Mouse (Mus musculus) ES-Bruce4 (cell line): Measurements from ENCODE around the gene Rbm47. TPM values are rescaled to one million over a fixed set of nuclear protein-coding genes. Genes with fewer than 3 reads are reported as not detected.

Experiments used
- H3K27ac ChIP-seq: 2 replicates; pipeline ENCODE4 v1.5.1; 2012; ENCODE audit warnings: low read length, inconsistent platforms; ENCODE audit not compliant: insufficient read depth
- H3K27me3 ChIP-seq: 2 replicates; pipeline ENCODE4 v1.6.1; 2012; ENCODE audit warnings: mild to moderate bottlenecking, low read length, inconsistent platforms; ENCODE audit not compliant: control insufficient read depth, poor library complexity, insufficient read depth, severe bottlenecking
- H3K36me3 ChIP-seq: 2 replicates; pipeline ENCODE4 v1.6.1; 2012; ENCODE audit warnings: inconsistent platforms, mild to moderate bottlenecking, low read length, moderate library complexity; ENCODE audit not compliant: control insufficient read depth, poor library complexity, insufficient read depth, severe bottlenecking
- H3K4me1 ChIP-seq: one replicate; pipeline ENCODE4 v1.8.1; 2011; ENCODE audit warnings: low read length; ENCODE audit not compliant: control insufficient read depth, insufficient read depth
- H3K4me3 ChIP-seq: 2 replicates; pipeline ENCODE4 v1.5.1; 2011; ENCODE audit warnings: low read depth, mild to moderate bottlenecking, low read length
- H3K9ac ChIP-seq: 2 replicates; pipeline ENCODE4 v1.6.1; 2012; ENCODE audit warnings: low read depth, mild to moderate bottlenecking, inconsistent platforms; ENCODE audit not compliant: poor library complexity, severe bottlenecking
- H3K9me3 ChIP-seq: replicated peaks from 2 replicates; pipeline ENCODE4 v1.6.1; 2012; ENCODE audit warnings: mild to moderate bottlenecking, low read length, inconsistent platforms; ENCODE audit not compliant: control insufficient read depth, poor library complexity, insufficient read depth, severe bottlenecking
- CTCF ChIP-seq: IDR thresholded peaks from one replicate; pipeline ENCODE4 v1.8.1; 2011; ENCODE audit warnings: low read depth, low read length
- EP300 ChIP-seq: IDR thresholded peaks from 2 replicates; pipeline ENCODE4 v1.6.1; 2011; ENCODE audit warnings: low read depth, low read length; ENCODE audit not compliant: insufficient read depth
- POLR2A ChIP-seq: IDR thresholded peaks from one replicate; pipeline ENCODE4 v1.8.1; 2011; ENCODE audit warnings: low read length; ENCODE audit not compliant: insufficient read depth
- polyA plus RNA-seq: library from polyadenylated mRNA; stranded (reverse); fragments of >200 nt; gene quantifications from 2 replicates; pipeline ENCODE4 v1.2.4, GENCODE M21; 2011; ENCODE audit warnings: low read depth; ENCODE audit not compliant: missing spikeins, insufficient read depth, insufficient read length

Gene Rbm47
- 82.8 and 88.1 TPM in 2 replicates for polyA plus RNA-seq

DNA sequence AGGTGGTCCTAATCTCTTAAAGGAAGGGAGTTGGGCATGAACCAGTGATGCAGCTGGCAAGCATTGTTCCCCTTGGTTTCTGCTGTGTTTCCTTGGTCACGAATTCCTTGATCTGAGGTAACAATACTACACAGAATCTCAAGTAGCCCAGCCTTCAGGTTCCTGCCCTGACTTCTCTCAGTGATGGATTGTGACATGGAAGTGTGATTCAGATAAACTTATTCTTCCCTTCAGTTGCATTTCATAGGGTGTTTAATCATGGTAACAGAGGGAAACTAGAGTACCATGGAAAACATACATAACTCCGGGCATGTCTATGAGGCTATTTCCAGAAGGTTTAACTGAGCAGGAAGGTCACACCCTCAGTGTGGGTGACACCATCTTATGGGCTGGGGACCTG, at the start of gene Rbm47:
Gene Rbm47 (minus strand): TSS at position 101 of the 400 bp plus-strand sequence.
- Histone ChIP-seq H3K27ac (no peak within 1 kb of the TSS), H3K9me3 (peaks cover 4% of the 10 kb centered on the region), H3K4me3 (no peak within 1 kb of the TSS), H3K9ac (no peak within 1 kb of the TSS), H3K4me1 (no peaks in the 10 kb centered on the region), H3K27me3 (no peaks in the 10 kb centered on the region), H3K36me3 (no peaks in the 10 kb centered on the region)
- TF ChIP-seq CTCF, result no peak
- no peak for TF ChIP-seq EP300
- no peak for TF ChIP-seq POLR2A

GRCm38 (mm10) chr5:66220620-66221019, 47.7 kb upstream of the Rbm47 start:
- no peak overlapping the region for H3K9ac ChIP-seq
- no peaks in the 10 kb centered on the region for H3K9me3 ChIP-seq
- no peaks in the 10 kb centered on the region for H3K27me3 ChIP-seq
- no peak overlapping the region for H3K4me3 ChIP-seq
- peaks cover 8% of the 10 kb centered on the region for H3K4me1 ChIP-seq
- no peaks in the 10 kb centered on the region for H3K36me3 ChIP-seq
- peak overlapping the region; percentile 52; the same call in 1 of the 2 replicates for H3K27ac ChIP-seq
- TF ChIP-seq EP300 (peak; percentile 85; the same call in 1 of the 2 replicates), CTCF (no peak)

DNA sequence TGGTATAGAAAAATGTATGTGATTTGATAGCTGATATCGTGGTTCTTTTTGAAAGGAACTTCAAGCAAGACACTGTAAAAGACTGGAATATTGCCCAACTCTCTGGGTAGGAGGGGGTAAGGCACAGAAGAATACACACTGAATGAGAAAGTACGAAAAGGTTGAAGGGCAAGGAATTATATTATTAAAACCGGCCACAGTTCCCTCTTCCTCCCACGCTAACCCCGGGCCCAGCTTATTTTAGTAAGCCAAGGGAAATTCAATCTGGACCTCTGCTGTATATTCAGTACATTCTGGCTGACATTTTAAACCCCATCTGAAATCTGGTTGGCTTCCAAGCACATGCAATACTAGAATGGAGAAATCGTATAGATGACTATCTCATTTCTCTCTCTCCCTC, 46.8 kb upstream of the Rbm47 start:
- no peaks in the 10 kb centered on the region for H3K9me3 ChIP-seq
- no peak for TF ChIP-seq POLR2A
- TF ChIP-seq CTCF, result no peak
- TF ChIP-seq EP300, result no peak
- H3K9ac ChIP-seq, result no peak overlapping the region
- H3K27me3 ChIP-seq, result no peaks in the 10 kb centered on the region
- peaks cover 8% of the 10 kb centered on the region for H3K4me1 ChIP-seq
- no peak overlapping the region for H3K27ac ChIP-seq
- no peaks in the 10 kb centered on the region for H3K36me3 ChIP-seq
- H3K4me3 ChIP-seq, result no peak overlapping the region

DNA sequence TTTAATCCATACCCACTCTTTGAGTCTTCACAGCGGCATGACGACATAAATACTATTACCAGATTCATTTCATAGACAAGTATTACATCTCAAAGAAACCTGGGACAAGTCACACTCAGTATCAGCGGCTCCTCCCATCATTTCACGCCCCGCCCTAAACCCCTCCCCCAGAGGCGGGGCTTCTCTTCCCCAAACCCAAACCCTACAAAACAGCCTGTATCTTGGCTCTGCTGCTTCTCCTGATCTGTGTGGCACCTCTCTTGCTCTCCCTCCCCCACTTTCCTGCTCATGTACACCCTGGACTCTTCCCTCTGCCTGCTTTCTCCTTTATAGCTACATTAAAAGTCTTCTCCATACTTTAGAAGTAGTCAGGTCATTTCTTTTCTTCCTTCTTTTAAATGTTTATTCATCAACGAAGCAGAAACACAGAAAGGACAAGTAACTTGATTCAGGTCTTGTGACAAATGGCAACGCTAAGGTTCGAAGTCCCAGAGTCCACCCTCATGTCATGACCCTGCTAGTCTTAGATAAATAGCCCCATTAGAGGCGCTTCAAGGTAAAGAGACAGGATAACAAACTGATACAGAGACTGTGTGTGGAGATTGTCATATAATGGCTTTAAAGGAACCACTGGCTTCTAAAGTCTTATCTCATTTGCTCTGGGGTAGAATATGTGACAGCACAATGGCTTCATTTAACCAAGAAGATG, 42.8 kb upstream of the Rbm47 start:
- Histone ChIP-seq H3K27ac (peak overlapping the region; percentile 99), H3K27me3 (no peaks in the 10 kb centered on the region), H3K4me1 (peaks cover 12% of the 10 kb centered on the region), H3K36me3 (no peaks in the 10 kb centered on the region), H3K9ac (peak overlapping the region; percentile 27; the same call in 1 of the 2 replicates), H3K4me3 (peak overlapping the region; percentile 52), H3K9me3 (no peaks in the 10 kb centered on the region)
- no peak for TF ChIP-seq CTCF
- TF ChIP-seq POLR2A, result peak; percentile 94

DNA sequence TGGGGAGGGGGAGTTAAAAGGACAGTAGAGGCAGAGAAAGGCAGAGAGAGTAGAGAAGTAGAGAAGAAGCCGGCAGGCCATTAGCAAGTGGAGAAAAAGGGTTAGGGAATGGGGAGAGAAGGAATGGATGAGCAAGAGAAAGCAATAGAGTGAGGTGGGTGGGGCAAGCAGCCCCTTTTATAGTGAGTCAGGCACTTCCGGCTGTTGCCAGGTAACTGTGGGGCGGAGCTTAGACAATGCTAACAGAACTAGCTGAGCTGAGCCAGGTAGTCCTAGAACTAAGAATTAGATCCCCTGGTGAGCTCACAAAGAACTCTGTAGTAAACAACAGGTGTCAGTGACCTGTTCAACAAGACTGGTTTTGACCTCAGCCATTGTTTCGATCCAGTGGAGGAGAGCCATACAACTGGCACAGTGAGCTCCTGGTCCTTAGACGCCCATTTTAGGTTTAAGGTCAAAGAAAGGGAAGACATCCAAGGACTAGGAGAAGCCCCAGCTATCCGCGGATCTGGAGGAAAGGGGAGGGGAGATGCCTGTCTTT, 41.5 kb upstream of the Rbm47 start:
- 0 out of 2 replicates have a peak overlapping the region, but pooled peaks have one; percentile 27 for H3K9ac ChIP-seq
- H3K27ac ChIP-seq, result peak overlapping the region; percentile 99
- no peaks in the 10 kb centered on the region for H3K27me3 ChIP-seq
- H3K4me3 ChIP-seq, result peak overlapping the region; percentile 32; the same call in 1 of the 2 replicates
- H3K9me3 ChIP-seq, result no peaks in the 10 kb centered on the region
- peaks cover 13% of the 10 kb centered on the region for H3K4me1 ChIP-seq
- TF ChIP-seq CTCF (no peak), POLR2A (peak; percentile 44), EP300 (peak; percentile 94)
- H3K36me3 ChIP-seq, result no peaks in the 10 kb centered on the region

DNA sequence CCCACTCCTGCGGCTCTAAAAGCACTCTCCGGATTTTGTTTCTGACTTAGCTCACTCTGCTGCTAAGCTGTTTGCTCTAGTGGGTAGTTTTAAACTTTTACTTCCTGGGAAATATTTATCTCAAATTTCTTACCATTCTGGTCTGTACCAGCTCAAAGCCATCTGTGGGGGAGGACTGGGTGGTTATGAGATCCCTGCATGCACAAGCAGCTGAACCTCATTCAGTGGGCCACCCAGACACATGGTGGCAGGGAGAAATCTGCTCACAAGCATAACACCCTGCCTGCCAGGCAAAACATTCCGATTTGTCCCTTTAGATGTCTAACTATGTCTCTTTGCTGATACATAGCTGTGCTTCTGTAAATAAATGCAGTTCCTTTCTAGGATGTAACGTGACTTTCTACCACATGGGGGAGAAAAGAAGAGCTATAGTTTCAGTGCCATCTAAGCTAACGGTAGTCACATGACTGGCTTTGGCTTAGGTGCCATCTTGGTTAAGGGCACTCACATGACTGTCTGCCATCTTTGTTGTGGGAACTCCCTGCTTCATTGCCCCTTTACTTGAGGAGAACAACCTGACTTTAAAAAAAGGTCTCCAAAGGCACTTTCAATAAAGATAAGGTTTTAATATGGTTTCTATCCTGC, 36.7 kb upstream of the Rbm47 start:
- H3K4me3 ChIP-seq, result no peak overlapping the region
- no peaks in the 10 kb centered on the region for H3K9me3 ChIP-seq
- H3K9ac ChIP-seq, result no peak overlapping the region
- H3K4me1 ChIP-seq, result peaks cover 5% of the 10 kb centered on the region
- no peaks in the 10 kb centered on the region for H3K36me3 ChIP-seq
- H3K27ac ChIP-seq, result no peak overlapping the region
- no peak for TF ChIP-seq POLR2A
- TF ChIP-seq EP300, result no peak
- no peak for TF ChIP-seq CTCF
- no peaks in the 10 kb centered on the region for H3K27me3 ChIP-seq
